Mouse (Mus musculus) liver, embryonic 14.5 days (tissue): Measurements from ENCODE around the gene Flrt3. TPM values are rescaled to one million over a fixed set of nuclear protein-coding genes. Genes with fewer than 3 reads are reported as not detected.

ENCODE experiments used
- ATAC-seq: fragments of 200-750 bp; cut with Nextera tagmentation; 2 replicates; pipeline ENCODE4 v1.8.0; 2017; ENCODE audit warnings: moderate number of reproducible peaks, mild to moderate bottlenecking, moderate library complexity; ENCODE audit not compliant: insufficient read depth
- DNase-seq, 3 experiments: peaks; one replicate each; pipeline ENCODE4 v3.0.0-alpha.2; 2012 to 2013; ENCODE audit warnings: low read depth in 3 of 3, low spot score in 3 of 3
- H3K27ac ChIP-seq: fragments of 300-500 bp; sonication (generic); 2 replicates; pipeline ENCODE4 v1.5.1; 2014; ENCODE audit warnings: moderate library complexity, mild to moderate bottlenecking, control low read depth, inconsistent platforms
- H3K27me3 ChIP-seq: fragments of 300-500 bp; sonication (generic); 2 replicates; pipeline ENCODE4 v1.6.1; 2014; ENCODE audit warnings: mild to moderate bottlenecking, low read length, moderate library complexity; ENCODE audit not compliant: control insufficient read depth, insufficient read depth
- H3K36me3 ChIP-seq: fragments of 300-500 bp; sonication (generic); replicated peaks from 2 replicates; pipeline ENCODE4 v1.6.1; 2014; ENCODE audit warnings: low read depth; ENCODE audit not compliant: control insufficient read depth, insufficient read depth
- H3K4me1 ChIP-seq, 2 experiments: fragments of 200-500 bp in 1 of 2; fragments of 300-500 bp in 1 of 2; sonication (generic) in 1 of 2; replicated peaks; 2 replicates each; pipeline ENCODE4 v1.6.1; 2012 to 2014; ENCODE audit warnings: antibody characterized with exemption in 1 of 2, inconsistent platforms in 1 of 2, low read length in 1 of 2; ENCODE audit not compliant: control insufficient read depth in 2 of 2, insufficient read depth in 2 of 2
- H3K4me2 ChIP-seq: fragments of 300-500 bp; sonication (generic); 2 replicates; pipeline ENCODE4 v1.6.1; 2014; ENCODE audit warnings: low read depth, mild to moderate bottlenecking, control low read depth, moderate library complexity
- H3K4me3 ChIP-seq, 2 experiments: fragments of 200-500 bp in 1 of 2; fragments of 300-500 bp in 1 of 2; sonication (generic) in 1 of 2; 2 replicates each; pipeline ENCODE4 v1.5.1; 2012 to 2014; ENCODE audit warnings: low read depth in 2 of 2, low read length in 2 of 2, mild to moderate bottlenecking in 2 of 2, control low read depth in 1 of 2, inconsistent platforms in 1 of 2, moderate library complexity in 1 of 2; ENCODE audit not compliant: insufficient read depth in 1 of 2
- H3K9ac ChIP-seq: fragments of 300-500 bp; sonication (generic); replicated peaks from 2 replicates; pipeline ENCODE4 v1.6.1; 2014; ENCODE audit warnings: mild to moderate bottlenecking, control low read depth, moderate library complexity
- H3K9me3 ChIP-seq: fragments of 300-500 bp; sonication (generic); 2 replicates; pipeline ENCODE4 v1.6.1; 2016; ENCODE audit warnings: low read length, mixed read lengths; ENCODE audit not compliant: control insufficient read depth
- CTCF ChIP-seq: IDR thresholded peaks from 2 replicates; pipeline ENCODE4 v1.5.1; 2016; ENCODE audit warnings: antibody characterized with exemption, low read depth, control low read depth
- EP300 ChIP-seq: IDR thresholded peaks from 2 replicates; pipeline ENCODE4 v1.6.1; 2016; ENCODE audit warnings: antibody characterized with exemption, low read depth
- WGBS: fragments of 180-500 bp; shearing (Covaris S2); extraction: QIAGEN DNeasy Blood & Tissue Kit; methylation state at CpG from one replicate; pipeline ENCODE4 v1.1.7; 2014; ENCODE audit not compliant: insufficient replicate concordance; 5-methylcytosine and 5-hydroxymethylcytosine counted together
- polyA plus RNA-seq, 2 experiments: library from polyadenylated mRNA; depleted of rRNA in 1 of 2; stranded (reverse) in 1 of 2; unstranded in 1 of 2; fragments of >200 nt; fragmentation: Nextera tagmentation in 1 of 2; extraction: Ambion mirVana in 1 of 2; gene quantifications; 2 replicates each; pipeline versions ENCODE4 v1.2.1 to v1.2.3; 2012 to 2014

The Flrt3 gene
- polyA plus RNA-seq, 2 experiments: 0.20 to 0.41 TPM

GRCm38 (mm10) chr2:140669081-140669480, 2.2 kb downstream of the Flrt3 start:
- 61% methylated on average over 2 of the region's 2 CpGs for WGBS

GRCm38 (mm10) chr2:140668311-140668710, 3.0 kb downstream of the Flrt3 start:
- ATAC-seq: no peak
- no peak overlapping the region for H3K4me2 ChIP-seq
- H3K9ac ChIP-seq: no peak overlapping the region
- H3K36me3 ChIP-seq: no peaks in the 10 kb centered on the region
- DNase-seq: peak in 1 of 3 experiments; percentile 2
- no peak overlapping the region for H3K27ac ChIP-seq
- H3K4me3 ChIP-seq: no peak overlapping the region
- TF ChIP-seq CTCF (peak; percentile 49), EP300 (no peak)
- H3K9me3 ChIP-seq: no peaks in the 10 kb centered on the region
- 10% methylated on average over 8 of the region's 8 CpGs for WGBS
- no peaks in the 10 kb centered on the region for H3K4me1 ChIP-seq
- H3K27me3 ChIP-seq: no peaks in the 10 kb centered on the region

More at GRCm38 (mm10) chr2:140669081-140669480, 2.2 kb downstream of the Flrt3 start:
- Histone ChIP-seq H3K36me3 (no peaks in the 10 kb centered on the region), H3K27ac (no peak overlapping the region), H3K4me3 (no peak overlapping the region), H3K4me2 (no peak overlapping the region), H3K27me3 (no peaks in the 10 kb centered on the region), H3K4me1 (no peaks in the 10 kb centered on the region), H3K9ac (no peak overlapping the region), H3K9me3 (no peaks in the 10 kb centered on the region)
- TF ChIP-seq CTCF (no peak), EP300 (no peak)
- ATAC-seq (no peak), DNase-seq (no peak)

GRCm38 (mm10) chr2:140667261-140668047, 3.8 kb downstream of the Flrt3 start:
- no peaks in the 10 kb centered on the region for H3K36me3 ChIP-seq
- H3K4me3 ChIP-seq: no peak overlapping the region
- H3K9me3 ChIP-seq: no peaks in the 10 kb centered on the region
- no peak overlapping the region for H3K4me2 ChIP-seq
- no peak overlapping the region for H3K9ac ChIP-seq
- no peak for ATAC-seq
- no peaks in the 10 kb centered on the region for H3K27me3 ChIP-seq
- H3K27ac ChIP-seq: no peak overlapping the region
- TF ChIP-seq EP300 (no peak), CTCF (no peak)
- no peaks in the 10 kb centered on the region for H3K4me1 ChIP-seq
- DNase-seq: no peak
- WGBS: 51% methylated on average over 13 of the region's 13 CpGs

GRCm38 (mm10) chr2:140666846-140667245, 4.4 kb downstream of the Flrt3 start:
- Histone ChIP-seq H3K27ac (no peak overlapping the region), H3K9ac (no peak overlapping the region), H3K36me3 (no peaks in the 10 kb centered on the region), H3K9me3 (no peaks in the 10 kb centered on the region), H3K4me1 (no peaks in the 10 kb centered on the region), H3K27me3 (no peaks in the 10 kb centered on the region), H3K4me3 (no peak overlapping the region), H3K4me2 (no peak overlapping the region)
- ATAC-seq: no peak
- TF ChIP-seq EP300 (no peak), CTCF (no peak)
- DNase-seq: no peak
- WGBS: 33% methylated on average over 7 of the region's 7 CpGs

- H3K4me3 ChIP-seq: no peak overlapping the region
- DNase-seq (no peak), ATAC-seq (no peak)
- 59% methylated on average over 4 of the region's 4 CpGs for WGBS
- H3K27me3 ChIP-seq: no peaks in the 10 kb centered on the region
- no peak overlapping the region for H3K4me2 ChIP-seq
- H3K9ac ChIP-seq: no peak overlapping the region
- no peaks in the 10 kb centered on the region for H3K9me3 ChIP-seq
- no peaks in the 10 kb centered on the region for H3K4me1 ChIP-seq
- no peak overlapping the region for H3K27ac ChIP-seq
- TF ChIP-seq EP300 (no peak), CTCF (no peak)
- H3K36me3 ChIP-seq: no peaks in the 10 kb centered on the region
These were observed 6.9 kb downstream of the Flrt3 start for GRCm38 (mm10) chr2:140664381-140664780.
